Comparison of ENCODE assay signal across 8 mouse cellular contexts in genomic region chr2:32742173-32742531, GRCm38 (mm10). TPM values are rescaled to one million over a fixed set of nuclear protein-coding genes. Genes with fewer than 3 reads are reported as not detected.
DNase-seq lines count a peak whose midpoint lies in the region; ATAC-seq lines count a peak whose summit lies in the region.

No protein-coding gene starts in this region.

- no peaks in the 10 kb centered on the region for H3K9me3 ChIP-seq in heart, embryonic 15.5 days (replicated peaks)
- H3K9me3 ChIP-seq in hindbrain, embryonic 13.5 days: no peaks in the 10 kb centered on the region
- H3K9me3 ChIP-seq in limb, embryonic 11.5 days (ENCODE audit: control insufficient read depth, low read length): no peaks in the 10 kb centered on the region

- WGBS in heart, embryonic 15.5 days: 33% methylated on average over 18 of the region's 18 CpGs
- 10% methylated on average over 18 of the region's 18 CpGs for WGBS in hindbrain, embryonic 13.5 days
- 1% methylated on average over 18 of the region's 18 CpGs for WGBS in limb, embryonic 11.5 days

- H3K27ac ChIP-seq in heart, embryonic 15.5 days: no peak overlapping the region
- peak overlapping the region; percentile 94 for H3K27ac ChIP-seq in hindbrain, embryonic 13.5 days
- H3K27ac ChIP-seq in limb, embryonic 11.5 days (replicated peaks; ENCODE audit: low read depth, low read length): no peak overlapping the region

- peaks cover 36% of the 10 kb centered on the region for H3K27me3 ChIP-seq in heart, embryonic 15.5 days
- H3K27me3 ChIP-seq in hindbrain, embryonic 13.5 days: 0 out of 2 replicates have a peak, but pooled peaks cover 11% of the 10 kb centered on the region
- H3K27me3 ChIP-seq in limb, embryonic 11.5 days (ENCODE audit: control insufficient read depth, insufficient read depth, low read length): peaks cover 26% of the 10 kb centered on the region

- H3K9ac ChIP-seq in heart, embryonic 15.5 days: no peak overlapping the region
- H3K9ac ChIP-seq in hindbrain, embryonic 13.5 days: peak overlapping the region; percentile 95
- no peak overlapping the region for H3K9ac ChIP-seq in limb, embryonic 11.5 days (ENCODE audit: low read length)

- DNase-seq in heart, postnatal 36 days: no peak
- DNase-seq in embryo, embryonic 10.5 days (ENCODE audit: low spot score): peak; percentile 79
- DNase-seq in limb, embryonic 11.5 days (ENCODE audit: low spot score): peak; percentile 67
- DNase-seq in right cerebral cortex, postnatal 10 days (ENCODE audit: low spot score in 2 of 2): peak; percentile 92 to 94
- DNase-seq in urinary bladder, adult 2 months (ENCODE audit: low spot score): no peak
- no peak for DNase-seq in adrenal gland, adult 8-10 months

- H3K4me1 ChIP-seq in heart, embryonic 15.5 days (replicated peaks): peaks cover 21% of the 10 kb centered on the region
- peaks cover 52% of the 10 kb centered on the region for H3K4me1 ChIP-seq in hindbrain, embryonic 13.5 days (replicated peaks)
- H3K4me1 ChIP-seq in limb, embryonic 11.5 days (ENCODE audit: control insufficient read depth, insufficient read depth, low read length): peaks cover 15% of the 10 kb centered on the region

- no peak for ATAC-seq in heart, embryonic 15.5 days (replicated peaks; ENCODE audit: insufficient number of reproducible peaks, insufficient read depth, low FRiP score, low read depth)
- ATAC-seq in hindbrain, embryonic 13.5 days (ENCODE audit: low FRiP score): peak; percentile 92
- peak; percentile 56 for ATAC-seq in limb, embryonic 11.5 days (ENCODE audit: insufficient number of reproducible peaks, low FRiP score, low TSS enrichment, low read depth)

- H3K36me3 ChIP-seq in heart, embryonic 15.5 days: peaks cover 7% of the 10 kb centered on the region; the same call in 1 of the 2 replicates
- H3K36me3 ChIP-seq in hindbrain, embryonic 13.5 days: peaks cover 38% of the 10 kb centered on the region
- H3K36me3 ChIP-seq in limb, embryonic 11.5 days (ENCODE audit: control insufficient read depth, insufficient read depth, low read length): no peaks in the 10 kb centered on the region; the same call in 1 of the 2 replicates

- intact Hi-C loops in heart, postnatal 36 days (cut with DNase I): no loop called here

- H3K4me2 ChIP-seq in heart, embryonic 15.5 days: peak overlapping the region; percentile 69
- peak overlapping the region; percentile 79 for H3K4me2 ChIP-seq in hindbrain, embryonic 13.5 days
- H3K4me2 ChIP-seq in limb, embryonic 11.5 days (ENCODE audit: low read depth, severe bottlenecking): peak overlapping the region; percentile 96

- H3K4me3 ChIP-seq in heart, embryonic 15.5 days: peak overlapping the region; percentile 48; the same call in 1 of the 2 replicates
- peak overlapping the region; percentile 79 for H3K4me3 ChIP-seq in hindbrain, embryonic 13.5 days
- H3K4me3 ChIP-seq in limb, embryonic 11.5 days (ENCODE audit: low read depth, low read length): peak overlapping the region; percentile 45

RNA-seq across cellular contexts. Expression of gene 6330409D20Rik, which starts 1.3 kb away (rescaled TPM):
- 0.16 TPM in 1 of 2 replicates, not detected in the other for polyA plus RNA-seq in heart, embryonic 15.5 days (2015; fragmentation: Nextera tagmentation; extraction: Ambion mirVana)
- not detected for total RNA-seq in heart, postnatal 36 days (2021)
- polyA plus RNA-seq in hindbrain, embryonic 13.5 days (2015; fragmentation: Nextera tagmentation; extraction: Ambion mirVana): 3.3 and 3.7 TPM in 2 replicates
- polyA plus RNA-seq in limb, embryonic 11.5 days (2014; fragmentation: Nextera tagmentation; extraction: Ambion mirVana): 0.13 TPM in 1 of 2 replicates, not detected in the other
- polyA plus RNA-seq in urinary bladder, adult 2 months (2012; rRNA removed): not detected in 2 replicates
- not detected for total RNA-seq in adrenal gland, adult 8-10 months (2022)

RNA-seq across cellular contexts. Expression of gene Tor2a, which starts 14.9 kb away (rescaled TPM):
- 31.2 and 41.1 TPM in 2 replicates for polyA plus RNA-seq in heart, embryonic 15.5 days (2015; fragmentation: Nextera tagmentation; extraction: Ambion mirVana)
- total RNA-seq in heart, postnatal 36 days (2021): 1 to 10 TPM; 6.8 to 9.6 TPM
- polyA plus RNA-seq in hindbrain, embryonic 13.5 days (2015; fragmentation: Nextera tagmentation; extraction: Ambion mirVana): 54.2 and 54.4 TPM in 2 replicates
- polyA plus RNA-seq in limb, embryonic 11.5 days (2014; fragmentation: Nextera tagmentation; extraction: Ambion mirVana): 58.5 and 60.2 TPM in 2 replicates
- polyA plus RNA-seq in urinary bladder, adult 2 months (2012; rRNA removed): 42.9 and 53.7 TPM in 2 replicates
- 10 to 100 TPM; 22.6 to 31.1 (median 28.5) TPM for total RNA-seq in adrenal gland, adult 8-10 months (2022)

RNA-seq across cellular contexts. Expression of gene Sh2d3c, which starts 21.3 kb away (rescaled TPM):
- 25.7 and 33.4 TPM in 2 replicates for polyA plus RNA-seq in heart, embryonic 15.5 days (2015; fragmentation: Nextera tagmentation; extraction: Ambion mirVana)
- total RNA-seq in heart, postnatal 36 days (2021): 10 to 100 TPM; 26.8 to 28.1 TPM
- 41.8 and 50.5 TPM in 2 replicates for polyA plus RNA-seq in hindbrain, embryonic 13.5 days (2015; fragmentation: Nextera tagmentation; extraction: Ambion mirVana)
- 12.2 and 13.1 TPM in 2 replicates for polyA plus RNA-seq in limb, embryonic 11.5 days (2014; fragmentation: Nextera tagmentation; extraction: Ambion mirVana)
- polyA plus RNA-seq in urinary bladder, adult 2 months (2012; rRNA removed): 9.9 and 10.3 TPM in 2 replicates
- total RNA-seq in adrenal gland, adult 8-10 months (2022): 10 to 100 TPM; 12.4 to 23.9 (median 18.0) TPM

RNA-seq across cellular contexts. Expression of gene Cdk9, which starts 29.3 kb away (rescaled TPM):
- 45.5 and 66.6 TPM in 2 replicates for polyA plus RNA-seq in heart, embryonic 15.5 days (2015; fragmentation: Nextera tagmentation; extraction: Ambion mirVana)
- total RNA-seq in heart, postnatal 36 days (2021): 10 to 100 TPM; 24.6 to 26.6 TPM
- polyA plus RNA-seq in hindbrain, embryonic 13.5 days (2015; fragmentation: Nextera tagmentation; extraction: Ambion mirVana): 74.9 and 81.9 TPM in 2 replicates
- 98.3 and 101 TPM in 2 replicates for polyA plus RNA-seq in limb, embryonic 11.5 days (2014; fragmentation: Nextera tagmentation; extraction: Ambion mirVana)
- 112 and 151 TPM in 2 replicates for polyA plus RNA-seq in urinary bladder, adult 2 months (2012; rRNA removed)
- total RNA-seq in adrenal gland, adult 8-10 months (2022): 100 to 1,000 TPM in 1 of 4 experiments, 10 to 100 TPM in 3; 80.8 to 110 (median 92.1) TPM

RNA-seq across cellular contexts. Expression of gene Ttc16, which starts 33.3 kb away (rescaled TPM):
- 0.15 and 0.32 TPM in 2 replicates for polyA plus RNA-seq in heart, embryonic 15.5 days (2015; fragmentation: Nextera tagmentation; extraction: Ambion mirVana)
- total RNA-seq in heart, postnatal 36 days (2021): under 1 TPM; 0.08 to 0.14 TPM
- 0.56 and 1.8 TPM in 2 replicates for polyA plus RNA-seq in hindbrain, embryonic 13.5 days (2015; fragmentation: Nextera tagmentation; extraction: Ambion mirVana)
- polyA plus RNA-seq in limb, embryonic 11.5 days (2014; fragmentation: Nextera tagmentation; extraction: Ambion mirVana): 0.13 and 0.56 TPM in 2 replicates
- polyA plus RNA-seq in urinary bladder, adult 2 months (2012; rRNA removed): 0.80 and 0.85 TPM in 2 replicates
- under 1 TPM in 3 of 4 experiments, not detected in 1; 0.28 to 0.54 (median 0.45) TPM for total RNA-seq in adrenal gland, adult 8-10 months (2022)

Comparison
In these comparisons a context has a peak if more than half of its experiments do, and no peak if none do; other contexts are left out.
1. DNase-seq: peak in embryo, embryonic 10.5 days (single experiment), limb, embryonic 11.5 days (single experiment) and right cerebral cortex, postnatal 10 days (2 of 2); none in heart, postnatal 36 days (0 of 2), urinary bladder, adult 2 months (single experiment) and adrenal gland, adult 8-10 months (single experiment).
2. Peak in every context shown above with its lines, with median percentiles within 50 percentile points of each other: H3K4me2 ChIP-seq and H3K4me3 ChIP-seq.